Mouse (Mus musculus) limb, embryonic 14.5 days (tissue): ENCODE measurements around the gene Ccrl2. TPM values are rescaled to one million over a fixed set of nuclear protein-coding genes. Genes with fewer than 3 reads are reported as not detected.

Experiments
- ATAC-seq: fragments of 200-750 bp; cut with Nextera tagmentation; 2 replicates; pipeline ENCODE4 v1.8.0; 2017; ENCODE audit warnings: low read depth, moderate number of reproducible peaks, moderate TSS enrichment; ENCODE audit not compliant: low FRiP score
- DNase-seq: peaks from one replicate; pipeline ENCODE4 v3.0.0-alpha.2; 2015; ENCODE audit warnings: low spot score
- H3K27ac ChIP-seq: fragments of 300-500 bp; sonication (generic); replicated peaks from 2 replicates; pipeline ENCODE4 v1.5.1; 2014; ENCODE audit warnings: low read depth, mild to moderate bottlenecking, low read length, moderate library complexity, mixed read lengths
- H3K27me3 ChIP-seq: fragments of 300-500 bp; sonication (generic); 2 replicates; pipeline ENCODE4 v1.6.1; 2014; ENCODE audit warnings: low read length, mixed read lengths; ENCODE audit not compliant: control insufficient read depth, insufficient read depth
- H3K36me3 ChIP-seq: fragments of 300-500 bp; sonication (generic); 2 replicates; pipeline ENCODE4 v1.6.1; 2014; ENCODE audit warnings: mild to moderate bottlenecking, low read length, moderate library complexity, mixed read lengths; ENCODE audit not compliant: control insufficient read depth, insufficient read depth
- H3K4me1 ChIP-seq: fragments of 300-500 bp; sonication (generic); 2 replicates; pipeline ENCODE4 v1.6.1; 2014; ENCODE audit warnings: antibody characterized with exemption, low read length, mixed read lengths; ENCODE audit not compliant: control insufficient read depth, insufficient read depth
- H3K4me2 ChIP-seq: fragments of 300-500 bp; sonication (generic); replicated peaks from 2 replicates; pipeline ENCODE4 v1.6.1; 2014; ENCODE audit warnings: low read depth, mild to moderate bottlenecking, low read length, moderate library complexity; ENCODE audit not compliant: severe bottlenecking
- H3K4me3 ChIP-seq: fragments of 300-500 bp; sonication (generic); replicated peaks from 2 replicates; pipeline ENCODE4 v1.5.1; 2014; ENCODE audit warnings: low read length
- H3K9ac ChIP-seq: fragments of 300-500 bp; sonication (generic); 2 replicates; pipeline ENCODE4 v1.6.1; 2014; ENCODE audit warnings: mild to moderate bottlenecking, low read depth, low read length, moderate library complexity; ENCODE audit not compliant: severe bottlenecking
- H3K9me3 ChIP-seq: fragments of 300-500 bp; sonication (generic); 2 replicates; pipeline ENCODE4 v1.6.1; 2016; ENCODE audit warnings: low read length; ENCODE audit not compliant: control insufficient read depth
- POLR2A ChIP-seq: fragments of 200-500 bp; IDR thresholded peaks from 2 replicates; pipeline ENCODE4 v1.8.0; 2012; ENCODE audit warnings: inconsistent platforms, mild to moderate bottlenecking, moderate library complexity, borderline replicate concordance; ENCODE audit not compliant: insufficient read depth, insufficient read length; ENCODE audit errors: extremely low read depth
- WGBS: fragments of 180-500 bp; shearing (Covaris S2); extraction: QIAGEN DNeasy Blood & Tissue Kit; methylation state at CpG from one replicate; pipeline ENCODE4 v1.1.7; 2014; 5-methylcytosine and 5-hydroxymethylcytosine counted together
- polyA plus RNA-seq, 2 experiments: library from polyadenylated mRNA; depleted of rRNA in 1 of 2; stranded (reverse) in 1 of 2; unstranded in 1 of 2; fragments of >200 nt; fragmentation: Nextera tagmentation in 1 of 2; extraction: Ambion mirVana in 1 of 2; gene quantifications; 2 replicates each; pipeline versions ENCODE4 v1.2.1 to v1.2.3; 2012 to 2014

Ccrl2 gene
- polyA plus RNA-seq, 2 experiments: 0.50 to 0.59 TPM

GRCm38 (mm10) chr9:111012041-111012440 lies 45.3 kb downstream of the Ccrl2 start:
- H3K27me3 ChIP-seq: no peaks in the 10 kb centered on the region
- no peak for DNase-seq
- no peak for TF ChIP-seq POLR2A
- no peak overlapping the region for H3K9ac ChIP-seq
- WGBS: 83% methylated on average over 3 of the region's 3 CpGs
- no peak for ATAC-seq
- H3K9me3 ChIP-seq: no peaks in the 10 kb centered on the region
- no peaks in the 10 kb centered on the region for H3K4me1 ChIP-seq
- no peaks in the 10 kb centered on the region for H3K36me3 ChIP-seq
- H3K27ac ChIP-seq: no peak overlapping the region
- H3K4me3 ChIP-seq: no peak overlapping the region
- H3K4me2 ChIP-seq: no peak overlapping the region

GRCm38 (mm10) chr9:111011550-111011949 lies 45.8 kb downstream of the Ccrl2 start:
- DNase-seq: no peak
- no peaks in the 10 kb centered on the region for H3K27me3 ChIP-seq
- H3K9me3 ChIP-seq: no peaks in the 10 kb centered on the region
- H3K9ac ChIP-seq: no peak overlapping the region
- no peaks in the 10 kb centered on the region for H3K4me1 ChIP-seq
- no peak overlapping the region for H3K27ac ChIP-seq
- no peak for TF ChIP-seq POLR2A
- WGBS: 77% methylated on average over 9 of the region's 9 CpGs
- H3K36me3 ChIP-seq: no peaks in the 10 kb centered on the region
- H3K4me3 ChIP-seq: no peak overlapping the region
- ATAC-seq: no peak
- H3K4me2 ChIP-seq: no peak overlapping the region

GRCm38 (mm10) chr9:111009763-111010162 lies 47.6 kb downstream of the Ccrl2 start:
- H3K27me3 ChIP-seq: no peaks in the 10 kb centered on the region
- ATAC-seq (no peak), DNase-seq (no peak)
- H3K4me3 ChIP-seq: no peak overlapping the region
- no peak overlapping the region for H3K27ac ChIP-seq
- WGBS: 69% methylated on average over 3 of the region's 3 CpGs
- no peak overlapping the region for H3K4me2 ChIP-seq
- no peaks in the 10 kb centered on the region for H3K4me1 ChIP-seq
- H3K36me3 ChIP-seq: no peaks in the 10 kb centered on the region
- no peak for TF ChIP-seq POLR2A
- H3K9ac ChIP-seq: no peak overlapping the region
- H3K9me3 ChIP-seq: no peaks in the 10 kb centered on the region

GRCm38 (mm10) chr9:111006544-111006943 lies 50.8 kb downstream of the Ccrl2 start:
- Histone ChIP-seq H3K4me2 (no peak overlapping the region), H3K9ac (no peak overlapping the region), H3K27me3 (no peaks in the 10 kb centered on the region), H3K4me3 (no peak overlapping the region), H3K4me1 (no peaks in the 10 kb centered on the region), H3K36me3 (no peaks in the 10 kb centered on the region), H3K27ac (no peak overlapping the region), H3K9me3 (no peaks in the 10 kb centered on the region)
- TF ChIP-seq POLR2A: no peak
- WGBS: 94% methylated on average over 2 of the region's 2 CpGs
- DNase-seq (no peak), ATAC-seq (no peak)

Other genes with a start within 250 kb of the Ccrl2 start
- gene Prss44, start 243.5 kb downstream of the Ccrl2 start, polyA plus RNA-seq (2012; rRNA removed): not detected in 2 replicates
- gene Prss44, start 243.5 kb downstream of the Ccrl2 start, polyA plus RNA-seq (2014; fragmentation: Nextera tagmentation; extraction: Ambion mirVana): not detected in 2 replicates
- gene Prss43, start 230.8 kb downstream of the Ccrl2 start, polyA plus RNA-seq (2012; rRNA removed): not detected in 2 replicates
- gene Prss43, start 230.8 kb downstream of the Ccrl2 start, polyA plus RNA-seq (2014; fragmentation: Nextera tagmentation; extraction: Ambion mirVana): not detected in 2 replicates
- gene Prss45, start 222.9 kb downstream of the Ccrl2 start, polyA plus RNA-seq (2012; rRNA removed): not detected in 2 replicates
- not detected in 2 replicates for gene Prss45, start 222.9 kb downstream of the Ccrl2 start, polyA plus RNA-seq (2014; fragmentation: Nextera tagmentation; extraction: Ambion mirVana)
- not detected in 2 replicates for gene Prss46, start 213.0 kb downstream of the Ccrl2 start, polyA plus RNA-seq (2012; rRNA removed)
- not detected in 2 replicates for gene Prss46, start 213.0 kb downstream of the Ccrl2 start, polyA plus RNA-seq (2014; fragmentation: Nextera tagmentation; extraction: Ambion mirVana)
- gene Prss50, start 199.6 kb downstream of the Ccrl2 start, polyA plus RNA-seq (2012; rRNA removed): 0.41 and 0.54 TPM in 2 replicates
- gene Prss50, start 199.6 kb downstream of the Ccrl2 start, polyA plus RNA-seq (2014; fragmentation: Nextera tagmentation; extraction: Ambion mirVana): 0.21 and 0.26 TPM in 2 replicates
- gene Als2cl, start 177.6 kb downstream of the Ccrl2 start, polyA plus RNA-seq (2012; rRNA removed): 7.3 and 7.4 TPM in 2 replicates
- gene Als2cl, start 177.6 kb downstream of the Ccrl2 start, polyA plus RNA-seq (2014; fragmentation: Nextera tagmentation; extraction: Ambion mirVana): 1.6 and 1.9 TPM in 2 replicates
- 0.61 and 0.85 TPM in 2 replicates for gene Tmie, start 177.4 kb downstream of the Ccrl2 start, polyA plus RNA-seq (2012; rRNA removed)
- gene Tmie, start 177.4 kb downstream of the Ccrl2 start, polyA plus RNA-seq (2014; fragmentation: Nextera tagmentation; extraction: Ambion mirVana): 0.37 and 0.52 TPM in 2 replicates
- gene Fam240a, start 140.7 kb downstream of the Ccrl2 start, polyA plus RNA-seq (2012; rRNA removed): not detected in 2 replicates
- gene Fam240a, start 140.7 kb downstream of the Ccrl2 start, polyA plus RNA-seq (2014; fragmentation: Nextera tagmentation; extraction: Ambion mirVana): not detected in 2 replicates
- gene Tdgf1, start 111.4 kb downstream of the Ccrl2 start, polyA plus RNA-seq (2012; rRNA removed): 0.38 and 0.56 TPM in 2 replicates
- 0.40 and 0.54 TPM in 2 replicates for gene Tdgf1, start 111.4 kb downstream of the Ccrl2 start, polyA plus RNA-seq (2014; fragmentation: Nextera tagmentation; extraction: Ambion mirVana)
- 0.04 and 0.12 TPM in 2 replicates for gene Lrrc2, start 106.0 kb downstream of the Ccrl2 start, polyA plus RNA-seq (2012; rRNA removed)
- 0.08 TPM in 1 of 2 replicates, not detected in the other for gene Lrrc2, start 106.0 kb downstream of the Ccrl2 start, polyA plus RNA-seq (2014; fragmentation: Nextera tagmentation; extraction: Ambion mirVana)
- 0.20 and 0.24 TPM in 2 replicates for gene Rtp3, start 66.9 kb downstream of the Ccrl2 start, polyA plus RNA-seq (2012; rRNA removed)
- not detected in 2 replicates for gene Rtp3, start 66.9 kb downstream of the Ccrl2 start, polyA plus RNA-seq (2014; fragmentation: Nextera tagmentation; extraction: Ambion mirVana)
- gene Ltf, start 38.2 kb downstream of the Ccrl2 start, polyA plus RNA-seq (2012; rRNA removed): 0.44 and 1.1 TPM in 2 replicates
- gene Ltf, start 38.2 kb downstream of the Ccrl2 start, polyA plus RNA-seq (2014; fragmentation: Nextera tagmentation; extraction: Ambion mirVana): 0.47 and 1.4 TPM in 2 replicates
- 22.0 and 36.6 TPM in 2 replicates for gene Lrrfip2, start 60.1 kb upstream of the Ccrl2 start, polyA plus RNA-seq (2012; rRNA removed)
- gene Lrrfip2, start 60.1 kb upstream of the Ccrl2 start, polyA plus RNA-seq (2014; fragmentation: Nextera tagmentation; extraction: Ambion mirVana): 37.4 and 37.5 TPM in 2 replicates
- 46.5 and 52.2 TPM in 2 replicates for gene Mlh1, start 214.3 kb upstream of the Ccrl2 start, polyA plus RNA-seq (2012; rRNA removed)
- gene Mlh1, start 214.3 kb upstream of the Ccrl2 start, polyA plus RNA-seq (2014; fragmentation: Nextera tagmentation; extraction: Ambion mirVana): 33.5 and 35.4 TPM in 2 replicates
- 45.2 and 47.8 TPM in 2 replicates for gene Epm2aip1, start 214.4 kb upstream of the Ccrl2 start, polyA plus RNA-seq (2012; rRNA removed)
- gene Epm2aip1, start 214.4 kb upstream of the Ccrl2 start, polyA plus RNA-seq (2014; fragmentation: Nextera tagmentation; extraction: Ambion mirVana): 45.4 and 47.3 TPM in 2 replicates